Mouse (Mus musculus) heart, postnatal 0 days (tissue): ENCODE measurements around the gene Radil.

ENCODE experiments used
- CTCF ChIP-seq: IDR thresholded peaks from 2 replicates; pipeline ENCODE4 v1.5.1; 2016; ENCODE audit warnings: antibody characterized with exemption, control low read depth, low read depth
- EP300 ChIP-seq: IDR thresholded peaks from 2 replicates; pipeline ENCODE4 v1.6.1; 2016; ENCODE audit warnings: antibody characterized with exemption, low read depth

GRCm38 (mm10) chr5:142524711-142525464, 26.0 kb downstream of the Radil start:
- TF ChIP-seq EP300 (no peak), CTCF (no peak)
